Comparison of ENCODE assay signal across 8 mouse cellular contexts in the genomic region with DNA sequence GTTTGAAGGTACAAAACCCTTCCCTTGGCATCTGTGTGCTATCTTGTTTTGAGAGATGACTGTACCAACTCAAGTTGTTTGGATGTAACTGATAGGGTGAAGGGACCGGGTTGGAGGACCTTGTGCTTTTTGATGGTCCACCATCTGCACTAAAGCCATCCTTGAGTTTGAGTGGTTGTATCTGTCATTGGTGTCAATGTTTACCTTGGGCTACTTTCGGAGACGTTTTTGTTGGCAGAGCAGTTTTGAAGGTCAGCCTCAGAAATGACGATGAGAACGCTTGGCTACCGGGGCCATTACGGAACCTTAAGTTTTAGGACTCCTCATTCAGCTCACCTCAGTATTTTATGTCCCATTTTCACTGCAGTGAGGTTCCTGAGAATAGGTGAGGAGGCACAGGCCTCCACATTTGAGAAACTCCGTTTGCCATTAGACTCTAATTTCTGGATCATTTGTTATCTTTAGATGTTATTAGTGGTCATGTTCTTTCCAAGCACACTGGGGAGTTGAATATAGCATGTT. TPM values are rescaled to one million over a fixed set of nuclear protein-coding genes. Genes with fewer than 3 reads are reported as not detected.
A peak's percentile ranks its signal among the peaks of the same experiment; 100 is the strongest.
DNase-seq lines count a peak whose midpoint lies in the region; ATAC-seq and TF ChIP-seq lines count a peak whose summit lies in the region.

No protein-coding gene starts in this region.

- DNase-seq in heart, postnatal 14 days = no peak
- no peak for DNase-seq in embryonic facial prominence, embryonic 10.5 days (ENCODE audit: low spot score)
- DNase-seq in urinary bladder, adult 2 months (ENCODE audit: low spot score) = no peak
- DNase-seq in layer of hippocampus, adult 9-10 months (ENCODE audit: low spot score) = no peak

- H3K27me3 ChIP-seq in heart, embryonic 12.5 days (replicated peaks) = no peaks in the 10 kb centered on the region
- H3K27me3 ChIP-seq in ES-Bruce4 (ENCODE audit: control insufficient read depth, insufficient read depth, low read length, poor library complexity, severe bottlenecking) = no peaks in the 10 kb centered on the region
- H3K27me3 ChIP-seq in embryonic facial prominence, embryonic 10.5 days (replicated peaks; ENCODE audit: low read depth, poor library complexity, severe bottlenecking) = no peaks in the 10 kb centered on the region
- H3K27me3 ChIP-seq in hindbrain, embryonic 16.5 days (replicated peaks; ENCODE audit: control insufficient read depth, insufficient read depth, low read length) = no peaks in the 10 kb centered on the region
- H3K27me3 ChIP-seq in midbrain, embryonic 13.5 days = no peaks in the 10 kb centered on the region

- no peak for TF ChIP-seq EP300 in ES-Bruce4 (IDR thresholded peaks at IDR 0.05; ENCODE audit: insufficient read depth, low read depth, low read length)

- H3K9me3 ChIP-seq in heart, embryonic 12.5 days (replicated peaks) = peaks cover 7% of the 10 kb centered on the region; the same call in 1 of the 2 replicates
- H3K9me3 ChIP-seq in ES-Bruce4 (replicated peaks; ENCODE audit: control insufficient read depth, insufficient read depth, low read length, poor library complexity, severe bottlenecking) = peaks cover 31% of the 10 kb centered on the region
- peaks cover 5% of the 10 kb centered on the region; the same call in 1 of the 2 replicates for H3K9me3 ChIP-seq in embryonic facial prominence, embryonic 10.5 days
- H3K9me3 ChIP-seq in hindbrain, embryonic 16.5 days (ENCODE audit: control insufficient read depth, low read length) = no peaks in the 10 kb centered on the region
- H3K9me3 ChIP-seq in midbrain, embryonic 13.5 days = no peaks in the 10 kb centered on the region

- TF ChIP-seq POLR2A in ES-Bruce4 (IDR thresholded peaks at IDR 0.05; ENCODE audit: insufficient read depth, low read length) = no peak

- peak overlapping the region; percentile 82 for H3K4me2 ChIP-seq in heart, embryonic 12.5 days
- H3K4me2 ChIP-seq in hindbrain, embryonic 16.5 days (ENCODE audit: low read length) = peak overlapping the region; percentile 86
- peak overlapping the region; percentile 86 for H3K4me2 ChIP-seq in midbrain, embryonic 13.5 days (replicated peaks)

- H3K4me1 ChIP-seq in heart, embryonic 12.5 days (replicated peaks) = 0 out of 2 replicates have a peak, but pooled peaks cover 13% of the 10 kb centered on the region
- H3K4me1 ChIP-seq in ES-Bruce4 (ENCODE audit: control insufficient read depth, insufficient read depth, low read length) = no peaks in the 10 kb centered on the region
- H3K4me1 ChIP-seq in embryonic facial prominence, embryonic 10.5 days = peaks cover 16% of the 10 kb centered on the region
- peaks cover 8% of the 10 kb centered on the region for H3K4me1 ChIP-seq in hindbrain, embryonic 16.5 days (ENCODE audit: control insufficient read depth, insufficient read depth, low read depth, low read length)
- H3K4me1 ChIP-seq in midbrain, embryonic 13.5 days (replicated peaks) = peaks cover 21% of the 10 kb centered on the region

- peak overlapping the region; percentile 80 for H3K4me3 ChIP-seq in heart, embryonic 12.5 days
- peak overlapping the region; percentile 71 for H3K4me3 ChIP-seq in ES-Bruce4 (ENCODE audit: low read depth, low read length)
- peak overlapping the region; percentile 81 for H3K4me3 ChIP-seq in embryonic facial prominence, embryonic 10.5 days
- peak overlapping the region; percentile 74 for H3K4me3 ChIP-seq in hindbrain, embryonic 16.5 days (ENCODE audit: low read length)
- H3K4me3 ChIP-seq in midbrain, embryonic 13.5 days (replicated peaks) = peak overlapping the region; percentile 67

- ATAC-seq in heart, embryonic 12.5 days (ENCODE audit: insufficient number of reproducible peaks, low FRiP score) = no peak
- ATAC-seq in hindbrain, embryonic 16.5 days = no peak
- no peak for ATAC-seq in midbrain, embryonic 13.5 days

- no peak for TF ChIP-seq CTCF in ES-Bruce4 (IDR thresholded peaks at IDR 0.05; ENCODE audit: low read depth, low read length)

- H3K36me3 ChIP-seq in heart, embryonic 12.5 days = peaks cover 2% of the 10 kb centered on the region; the same call in 1 of the 2 replicates
- no peaks in the 10 kb centered on the region for H3K36me3 ChIP-seq in ES-Bruce4 (ENCODE audit: control insufficient read depth, insufficient read depth, low read length, poor library complexity, severe bottlenecking)
- H3K36me3 ChIP-seq in embryonic facial prominence, embryonic 10.5 days (replicated peaks) = peaks cover 12% of the 10 kb centered on the region
- no peaks in the 10 kb centered on the region for H3K36me3 ChIP-seq in hindbrain, embryonic 16.5 days (ENCODE audit: control insufficient read depth, insufficient read depth, low read length)
- H3K36me3 ChIP-seq in midbrain, embryonic 13.5 days = no peaks in the 10 kb centered on the region

- peak overlapping the region; percentile 94 for H3K9ac ChIP-seq in heart, embryonic 12.5 days
- H3K9ac ChIP-seq in ES-Bruce4 (ENCODE audit: low read depth, poor library complexity, severe bottlenecking) = peak overlapping the region; percentile 83
- H3K9ac ChIP-seq in hindbrain, embryonic 16.5 days (ENCODE audit: low read depth, low read length) = peak overlapping the region; percentile 93
- H3K9ac ChIP-seq in midbrain, embryonic 13.5 days (replicated peaks) = peak overlapping the region; percentile 90

- 37% methylated on average over 8 of the region's 8 CpGs for WGBS in heart, embryonic 12.5 days
- 58% methylated on average over 8 of the region's 8 CpGs for WGBS in embryonic facial prominence, embryonic 10.5 days
- 32% methylated on average over 8 of the region's 8 CpGs for WGBS in hindbrain, embryonic 16.5 days
- WGBS in midbrain, embryonic 13.5 days = 49% methylated on average over 8 of the region's 8 CpGs

- intact Hi-C loops in heart, postnatal 14 days (cut with DNase I) = no loop called here

- peak overlapping the region; percentile 99; the same call in 1 of the 2 replicates for H3K27ac ChIP-seq in heart, embryonic 12.5 days (ENCODE audit: poor library complexity, severe bottlenecking)
- 0 out of 2 replicates have a peak overlapping the region, but pooled peaks have one; percentile 7 for H3K27ac ChIP-seq in ES-Bruce4 (ENCODE audit: insufficient read depth, low read length)
- H3K27ac ChIP-seq in embryonic facial prominence, embryonic 10.5 days (replicated peaks) = peak overlapping the region; percentile 99
- peak overlapping the region; percentile 100 for H3K27ac ChIP-seq in hindbrain, embryonic 16.5 days (ENCODE audit: low read depth, low read length)
- peak overlapping the region; percentile 99 for H3K27ac ChIP-seq in midbrain, embryonic 13.5 days

RNA-seq across cellular contexts. Expression of gene Zfp280d, which starts 1.4 kb away (rescaled TPM):
- 30.9 and 36.9 TPM in 2 replicates for polyA plus RNA-seq in heart, embryonic 12.5 days (2016; fragmentation: Nextera tagmentation; extraction: Ambion mirVana)
- total RNA-seq in heart, postnatal 14 days (2021) = 10 to 100 TPM; 25.1 to 31.1 TPM
- 68.6 and 72.7 TPM in 2 replicates for polyA plus RNA-seq in ES-Bruce4 (2011; ENCODE audit: insufficient read depth, insufficient read length, low read depth, missing spikeins)
- polyA plus RNA-seq in embryonic facial prominence, embryonic 10.5 days (2016; fragmentation: Nextera tagmentation; extraction: Ambion mirVana) = 50.3 and 53.0 TPM in 2 replicates
- 31.3 and 31.7 TPM in 2 replicates for polyA plus RNA-seq in hindbrain, embryonic 16.5 days (2015; fragmentation: Nextera tagmentation; extraction: Ambion mirVana)
- polyA plus RNA-seq in midbrain, embryonic 13.5 days (2015; fragmentation: Nextera tagmentation; extraction: Ambion mirVana) = 50.6 and 53.7 TPM in 2 replicates
- polyA plus RNA-seq in urinary bladder, adult 2 months (2012; rRNA removed) = 36.2 and 41.0 TPM in 2 replicates

Comparison
In these comparisons a context has a peak if more than half of its experiments do, and no peak if none do; other contexts are left out.
1. H3K27ac ChIP-seq: peak in every context shown above with its lines; median percentile 100 in hindbrain, embryonic 16.5 days; 99 in heart, embryonic 12.5 days; 99 in embryonic facial prominence, embryonic 10.5 days; 99 in midbrain, embryonic 13.5 days; 7 in ES-Bruce4.